Mouse (Mus musculus) urinary bladder, postnatal 14 days (tissue): Measurements from ENCODE around the gene Pigv.

Experiments used
- DNase-seq: peaks from one replicate; pipeline ENCODE4 v3.0.0; 2021; ENCODE audit warnings: low spot score

Gene Pigv

GRCm38 (mm10) chr4:133645680-133646079 lies 26.8 kb downstream of the Pigv start:
- DNase-seq = no peak

GRCm38 (mm10) chr4:133645195-133645594 lies 27.3 kb downstream of the Pigv start:
- DNase-seq = no peak

GRCm38 (mm10) chr4:133634043-133634410 lies 38.4 kb downstream of the Pigv start:
- DNase-seq = no peak

DNA sequence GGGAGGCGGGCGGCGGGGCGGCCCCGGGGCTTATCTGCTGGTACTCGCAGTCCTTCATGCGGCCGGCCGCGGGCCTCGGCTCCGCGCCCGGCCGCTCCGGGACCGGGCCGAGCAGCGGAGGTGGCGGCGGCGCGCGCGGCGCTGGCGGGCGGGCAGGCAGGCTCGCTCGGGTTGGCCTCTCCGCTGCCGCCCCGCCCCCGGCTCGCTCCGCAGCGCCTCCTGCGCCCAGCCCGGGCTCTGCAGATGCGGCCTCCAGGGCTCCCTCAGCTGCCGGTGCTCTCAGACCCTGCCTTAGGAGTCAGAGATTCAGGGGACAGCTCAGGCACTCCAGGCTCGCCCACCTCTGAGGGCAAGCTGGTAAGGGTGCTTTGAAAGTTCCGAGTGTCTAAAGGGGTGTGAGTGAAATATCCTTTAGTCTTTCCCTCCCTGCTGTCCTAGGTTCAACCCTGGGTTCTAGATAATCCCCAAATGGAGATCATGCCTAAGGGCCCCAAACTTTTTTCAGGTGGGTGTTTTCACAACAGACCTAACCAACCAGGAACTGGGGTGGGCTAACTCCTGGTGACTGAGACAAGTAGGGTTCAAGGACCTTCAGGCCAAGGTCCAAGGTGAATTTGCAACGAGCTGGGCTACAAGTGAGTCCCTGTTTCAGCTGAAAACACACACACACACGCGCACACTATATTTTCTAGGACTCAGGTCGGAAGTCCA lies 39.0 kb downstream of the Pigv start:
- peak; percentile 88 for DNase-seq

DNA sequence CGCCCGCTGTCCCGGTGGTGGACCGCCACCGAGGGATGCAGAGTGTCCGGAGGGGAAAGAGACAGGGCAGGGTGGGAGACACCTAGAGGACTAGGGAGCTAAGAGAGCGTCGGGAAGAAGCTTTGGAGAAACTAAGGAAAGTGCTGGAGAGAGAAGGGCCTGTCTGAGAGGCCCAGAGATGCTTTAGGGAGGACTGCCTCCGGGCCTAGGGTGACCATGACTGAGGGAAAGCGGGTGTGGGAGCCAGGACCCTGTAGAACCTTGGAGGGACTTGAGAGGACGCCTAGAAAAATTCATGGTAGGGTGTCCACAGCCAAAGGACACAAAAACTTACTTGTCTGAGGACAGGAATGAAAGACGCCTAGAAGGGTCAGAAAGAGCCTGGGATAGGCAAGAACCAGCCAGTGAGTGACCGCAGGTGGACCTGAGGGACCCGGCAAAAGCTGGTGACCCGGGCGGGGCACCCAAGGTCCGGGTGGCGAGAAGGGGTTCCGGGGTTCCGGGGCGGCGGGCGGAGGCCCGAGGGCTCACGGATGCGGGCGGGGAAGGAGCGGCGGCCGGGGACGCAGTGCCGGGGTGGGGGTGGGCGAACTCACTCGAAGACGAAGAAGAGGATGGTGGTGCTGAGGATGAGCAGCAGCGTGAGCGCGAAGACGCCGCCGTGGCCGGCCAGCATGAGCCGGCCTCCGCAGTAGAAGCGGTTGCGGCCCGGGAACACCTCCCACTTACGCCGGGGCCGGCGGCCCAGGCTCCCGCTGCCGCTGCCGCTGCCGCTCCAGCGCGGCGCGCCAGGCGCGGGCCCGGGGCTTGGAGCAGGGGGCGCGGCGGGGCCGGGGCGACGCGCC lies 39.7 kb downstream of the Pigv start:
- peak; percentile 36 for DNase-seq

DNA sequence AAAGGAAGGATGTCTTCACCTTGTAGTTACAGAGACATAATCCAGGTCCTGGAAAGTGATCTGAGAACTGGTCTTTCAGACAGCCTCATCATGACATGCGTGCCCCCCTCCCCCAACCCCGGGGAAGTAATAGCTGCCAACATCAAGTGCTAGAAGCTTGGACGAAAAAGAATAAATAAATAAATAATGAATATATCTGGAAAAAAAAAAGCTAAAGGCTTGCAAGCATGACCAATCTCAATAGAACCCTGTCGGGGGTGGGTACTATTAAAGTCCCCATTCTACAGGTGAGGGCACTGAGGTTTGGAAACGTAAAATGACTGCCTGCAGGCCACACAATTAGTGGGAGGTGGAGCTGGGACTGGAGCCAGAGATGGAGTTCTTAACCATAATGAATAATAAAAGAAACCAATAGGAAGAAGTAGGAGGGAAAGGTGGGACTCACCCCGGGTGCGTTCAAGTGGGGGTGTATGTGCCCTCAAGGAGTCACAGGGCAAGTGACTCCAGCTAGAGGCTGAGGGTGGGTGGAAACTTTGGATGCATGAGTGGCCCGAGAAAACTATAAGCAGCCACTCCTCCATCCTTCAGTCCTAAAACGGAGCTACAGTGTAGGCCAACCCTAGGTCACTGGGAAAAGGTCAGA lies 40.6 kb downstream of the Pigv start:
- DNase-seq = no peak

- DNase-seq = no peak
These were observed 41.2 kb downstream of the Pigv start for GRCm38 (mm10) chr4:133631071-133631768.

- no peak for DNase-seq
These were observed 42.0 kb downstream of the Pigv start for GRCm38 (mm10) chr4:133630326-133630920.

DNA sequence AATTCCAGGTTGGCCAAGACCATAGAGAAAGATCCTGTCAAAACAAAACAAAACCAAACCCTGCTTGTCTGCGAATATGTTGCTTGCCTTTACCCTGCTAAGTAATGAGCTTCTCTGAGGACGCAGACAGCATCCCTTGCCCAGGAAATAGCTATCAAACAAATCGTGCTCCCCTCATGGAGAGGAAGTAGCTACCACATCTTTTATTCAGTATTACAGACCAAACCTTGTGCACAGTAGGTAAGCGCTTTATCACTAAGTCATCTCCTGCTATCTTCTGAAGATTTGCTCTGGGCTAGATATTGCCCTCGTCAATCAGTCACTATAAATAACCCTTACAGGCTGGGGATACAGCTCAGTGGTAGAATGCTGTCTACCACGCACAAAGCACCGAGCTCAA lies 43.3 kb downstream of the Pigv start:
- no peak for DNase-seq

GRCm38 (mm10) chr4:133628517-133628916 lies 43.9 kb downstream of the Pigv start:
- DNase-seq = no peak

DNA sequence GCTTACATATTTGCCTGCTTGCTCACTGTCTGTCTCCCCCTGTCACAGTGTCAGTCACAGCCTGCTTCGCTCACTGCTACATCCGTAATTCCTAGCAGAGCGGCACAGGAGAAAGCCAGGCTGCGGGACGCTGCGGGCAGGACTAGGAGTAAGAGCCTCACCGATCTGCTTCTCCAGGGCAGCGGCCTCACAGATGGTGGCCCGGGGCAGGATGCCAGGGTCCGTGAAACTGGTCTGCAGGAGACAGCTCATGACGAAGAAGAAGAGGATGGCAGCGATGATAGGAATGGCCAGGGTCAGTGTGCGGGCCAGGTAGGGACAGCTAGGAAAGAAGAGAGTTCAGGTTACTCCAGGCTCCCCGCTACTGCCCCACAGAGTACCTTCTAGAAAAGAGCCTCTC lies 45.4 kb downstream of the Pigv start:
- DNase-seq = no peak

GRCm38 (mm10) chr4:133626621-133627020 lies 45.8 kb downstream of the Pigv start:
- DNase-seq = no peak

DNA sequence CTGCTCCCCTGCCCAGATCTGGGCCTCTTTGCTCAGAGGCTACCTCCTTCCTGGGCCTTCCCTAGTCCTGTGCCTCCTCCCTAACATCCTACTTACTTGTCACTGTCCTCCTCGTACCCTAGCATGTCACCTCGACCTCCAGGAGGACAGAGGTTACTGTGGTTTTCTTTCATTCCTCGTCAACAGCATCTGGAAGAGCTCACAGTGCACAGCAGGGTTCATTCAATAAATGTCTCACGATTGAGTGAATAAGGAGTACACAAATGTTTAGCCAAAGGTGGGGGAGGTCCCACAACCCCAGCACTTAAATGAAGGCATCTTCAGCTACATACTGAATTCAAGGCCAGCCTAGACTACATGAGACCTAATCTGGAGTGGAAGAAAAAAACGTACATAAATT lies 46.2 kb downstream of the Pigv start:
- no peak for DNase-seq

DNA sequence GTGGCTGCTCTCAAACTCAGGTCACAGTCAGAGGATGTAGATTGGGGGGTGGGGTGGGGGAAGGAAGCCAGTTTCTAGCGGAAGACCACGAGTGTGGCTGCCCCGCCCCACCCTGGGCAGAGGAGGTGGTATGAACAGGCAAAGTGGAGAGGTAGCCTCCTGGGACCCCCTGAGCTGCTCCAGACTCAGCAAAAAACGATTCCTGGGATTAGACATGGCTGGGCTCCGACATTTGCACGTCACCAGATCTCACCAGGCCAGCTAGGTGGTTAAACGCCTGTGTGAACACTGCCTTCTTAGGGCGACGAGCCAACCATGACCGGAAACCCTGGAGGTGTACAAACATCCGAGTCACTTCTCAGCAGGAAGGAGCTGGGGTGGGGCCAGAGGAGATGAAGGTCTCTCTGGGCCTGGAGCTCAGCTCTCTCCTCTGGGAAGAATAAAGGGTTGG lies 46.8 kb downstream of the Pigv start:
- DNase-seq = peak; percentile 67

DNA sequence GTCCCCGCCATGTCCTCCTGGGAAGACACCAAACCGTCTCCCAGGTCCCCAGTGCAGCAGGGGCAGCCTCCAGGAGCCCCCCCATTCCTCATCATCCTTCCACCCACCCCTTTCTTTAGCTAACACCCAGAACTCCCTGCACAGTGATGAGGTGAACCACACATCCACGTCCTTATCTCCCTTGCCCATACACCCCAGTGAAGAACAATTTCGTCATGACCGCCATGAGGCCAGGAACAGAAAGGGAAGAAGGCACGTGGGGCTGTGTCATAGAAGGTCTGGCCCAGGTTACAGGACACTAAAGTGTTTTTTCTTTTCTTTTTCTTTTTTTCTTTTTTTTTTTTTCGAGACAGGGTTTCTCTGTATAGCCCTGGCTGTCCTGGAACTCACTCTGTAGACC lies 47.6 kb downstream of the Pigv start:
- DNase-seq = no peak

DNA sequence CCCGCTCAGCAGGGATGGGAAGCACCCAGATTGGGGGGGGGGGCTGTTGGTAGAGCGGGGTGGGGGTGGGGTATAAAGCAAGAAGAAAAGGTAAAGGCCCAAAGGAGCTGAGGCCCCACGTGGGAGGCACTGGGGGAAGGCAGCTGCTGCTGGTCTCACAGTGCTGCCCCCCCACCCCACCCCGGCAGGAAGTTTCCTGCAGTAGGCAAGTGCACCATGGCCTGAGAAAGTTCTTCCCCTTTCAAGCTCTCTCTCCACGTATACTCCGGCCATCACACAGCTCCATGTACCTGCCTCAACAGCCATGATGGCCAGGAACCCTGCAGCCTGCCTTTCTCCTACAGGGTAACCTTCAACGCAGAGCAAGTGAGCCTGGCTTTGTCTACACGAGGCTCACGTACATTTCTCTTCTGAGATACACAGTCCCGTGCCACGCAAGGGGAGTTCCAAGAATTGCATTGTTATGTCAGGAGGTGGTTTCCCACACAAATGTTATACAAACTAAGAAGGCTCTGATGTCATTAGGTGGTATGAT lies 50.2 kb downstream of the Pigv start:
- no peak for DNase-seq

DNA sequence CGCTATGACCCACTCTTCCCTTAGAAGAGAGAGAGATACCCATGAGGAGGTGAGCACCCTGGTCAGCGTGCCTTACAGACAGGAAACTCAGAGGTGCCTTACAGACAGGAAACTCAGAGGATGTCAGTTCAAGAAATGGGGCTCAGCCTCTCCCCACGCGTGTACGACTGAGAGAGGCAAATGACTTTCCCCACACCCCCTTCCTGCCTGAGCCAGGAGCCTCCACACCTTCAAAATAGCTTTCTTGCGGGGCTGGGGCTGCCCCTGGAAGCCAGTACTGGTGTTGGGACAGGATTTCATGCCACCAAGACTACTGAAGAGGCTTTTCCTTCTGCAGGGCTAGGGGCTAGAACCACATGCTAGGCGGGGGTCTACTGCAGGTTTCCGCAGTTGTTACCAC lies 51.8 kb downstream of the Pigv start:
- DNase-seq = no peak

DNA sequence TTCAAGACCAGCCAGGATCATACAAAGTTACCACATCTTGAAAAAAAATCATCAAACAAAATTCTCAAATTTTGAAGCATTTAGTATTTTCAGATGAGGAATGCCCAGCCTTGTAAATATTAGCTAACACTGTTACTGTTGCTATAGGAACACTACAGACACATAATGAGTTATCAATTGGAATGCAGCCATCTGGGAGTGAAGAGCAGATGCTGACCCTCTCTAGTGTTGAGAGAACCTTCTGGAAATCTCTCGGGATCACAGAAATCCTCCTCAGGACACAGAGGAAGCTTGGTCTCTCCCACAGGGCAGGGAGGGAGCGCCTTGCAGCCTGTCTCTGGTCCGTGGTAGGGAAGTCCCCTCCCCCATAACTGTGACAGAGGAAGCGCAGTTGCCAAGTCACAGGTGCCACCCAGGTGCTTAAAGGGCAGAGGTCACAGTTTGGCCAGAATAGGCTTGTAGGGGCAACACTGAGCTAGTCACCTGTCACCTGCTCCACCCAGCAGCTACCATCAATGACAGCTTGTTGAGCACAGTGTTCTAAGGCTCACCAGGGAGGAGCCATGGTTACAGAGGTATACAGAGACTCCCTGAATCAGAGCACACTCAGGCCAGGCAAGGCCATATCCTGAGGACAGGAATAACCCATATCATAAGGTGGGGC lies 52.8 kb downstream of the Pigv start:
- DNase-seq = no peak

- DNase-seq = no peak
These were observed 54.5 kb downstream of the Pigv start for GRCm38 (mm10) chr4:133617936-133618335.

GRCm38 (mm10) chr4:133615416-133615815 lies 57.0 kb downstream of the Pigv start:
- no peak for DNase-seq

DNA sequence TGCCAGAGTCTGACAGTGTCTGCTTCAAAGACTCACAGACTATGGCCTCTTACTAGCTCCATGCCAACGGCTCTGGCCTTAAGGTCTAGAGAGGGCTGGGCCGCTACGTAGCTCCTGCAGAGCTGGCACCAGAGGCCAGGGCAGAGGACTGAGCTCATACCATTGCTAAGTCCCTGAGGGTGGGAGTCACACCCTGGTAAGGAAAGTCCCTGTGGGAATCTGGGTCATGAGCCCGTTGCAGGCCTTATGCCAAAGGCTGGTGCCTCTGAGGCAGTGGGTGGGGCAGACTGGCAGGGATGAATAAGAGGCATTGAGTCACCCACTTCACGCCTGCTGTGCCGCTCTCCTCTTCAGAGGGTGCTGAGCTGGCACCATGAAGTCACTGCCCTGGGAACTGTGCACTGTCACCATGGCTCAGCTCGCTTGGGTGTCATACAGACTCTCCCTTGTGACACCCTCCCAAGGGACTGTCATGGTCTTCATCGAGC lies 58.1 kb downstream of the Pigv start:
- DNase-seq = peak; percentile 38
